Mouse (Mus musculus): ENCODE data around the gene Cfap77.

- TF ChIP-seq GATA1 (IDR thresholded peaks at IDR 0.05; ENCODE audit: borderline replicate concordance, low read length) (no peak), CTCF (IDR thresholded peaks at IDR 0.05; ENCODE audit: low read depth, low read length) (no peak), GATA2 (IDR thresholded peaks at IDR 0.05; ENCODE audit: borderline replicate concordance, low read depth, low read length) (no peak), TAL1 (conservative IDR thresholded peaks at IDR 0.05; ENCODE audit: low read depth, low read length) (no peak), POLR2AphosphoS5 (IDR thresholded peaks at IDR 0.05; ENCODE audit: insufficient replicate concordance, low read depth, low read length) (no peak)
These were observed 29.6 kb downstream of the Cfap77 start for GRCm38 (mm10) chr2:29025284-29025683.
